In the genomic region with DNA sequence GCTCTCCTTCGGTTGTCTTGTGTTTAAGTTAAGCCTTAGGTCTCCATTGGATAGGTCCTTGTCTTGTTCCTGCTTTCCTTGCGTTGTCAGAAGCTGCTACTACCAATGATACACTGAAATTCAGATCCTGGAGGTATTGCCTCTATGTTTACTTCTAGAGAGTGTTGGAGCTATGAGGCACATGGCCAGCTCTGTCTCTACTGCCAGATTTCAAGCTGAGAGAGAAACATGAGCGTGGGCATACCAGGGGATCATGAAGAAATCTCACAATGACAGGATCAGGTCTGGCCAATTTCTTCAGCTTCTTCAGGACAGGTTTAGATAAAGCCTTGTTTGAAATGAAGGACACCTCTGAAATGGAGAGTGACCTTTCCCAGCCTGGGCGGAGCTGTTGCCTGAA, we compare ENCODE assay signal across 21 mouse cellular contexts. TPM values are rescaled to one million over a fixed set of nuclear protein-coding genes. Genes with fewer than 3 reads are reported as not detected.
"Had no signal": no experiment of that assay in that cellular context is flagged by ENCODE, and none has a peak within 500 bp of the region (broad histone marks: within the 10 kb centered on the region; RNA-seq: fewer than 3 reads in every experiment).

No protein-coding gene starts in this region.

- DNase-seq: gastrocnemius, adult 2 months; gastrocnemius, postnatal 10 days; gastrocnemius, postnatal 25 days; heart, adult 2 months; heart, postnatal 4 days; kidney, adult 18-20 months; kidney, adult 8-10 months; kidney, postnatal 10 days; kidney, postnatal 25 days; kidney, postnatal 4 days; liver; liver, embryonic 13.5 days had no signal

RNA-seq across cellular contexts. Expression of a gene that starts 19.1 kb away (rescaled TPM):
- total RNA-seq: gastrocnemius, adult 2 months; gastrocnemius, postnatal 10 days; gastrocnemius, postnatal 25 days; gastrocnemius, postnatal 4 days; granulocyte monocyte progenitor cell, adult 5-6 weeks; heart, adult 2 months; heart, postnatal 25 days; heart, postnatal 4 days; layer of hippocampus, adult 2 months; layer of hippocampus, postnatal 10 days; layer of hippocampus, postnatal 25 days; left cerebral cortex, adult 2 months; left cerebral cortex, postnatal 14 days; left cerebral cortex, postnatal 36 days had no signal

RNA-seq across cellular contexts. Expression of a gene that starts 23.5 kb away (rescaled TPM):
- total RNA-seq: granulocyte monocyte progenitor cell, adult 5-6 weeks had no signal
